15 mouse cellular contexts compared by ENCODE assay signal in the genomic region with DNA sequence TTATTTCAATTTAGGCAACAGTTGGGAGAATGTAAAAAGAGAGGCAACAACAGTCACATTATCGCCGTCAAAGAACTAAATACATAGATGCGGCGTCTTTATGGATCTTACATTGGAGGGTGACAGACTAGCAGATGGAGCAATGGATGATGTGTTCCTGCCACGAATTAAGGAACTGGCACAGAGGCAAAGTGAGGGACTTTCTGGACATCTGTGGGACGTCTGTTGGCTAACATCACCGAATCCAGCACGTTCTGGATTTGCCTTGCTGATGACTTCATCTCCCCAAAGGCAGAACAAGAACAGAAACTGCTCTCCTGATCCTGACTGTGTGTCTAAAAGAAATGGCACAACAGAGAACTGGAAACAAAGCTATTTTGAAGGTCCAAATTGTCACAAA.
DNase-seq lines count a peak whose midpoint lies in the region; ATAC-seq and TF ChIP-seq lines count a peak whose summit lies in the region.
"Had no signal": no experiment of that assay in that cellular context is flagged by ENCODE, and none has a peak within 500 bp of the region (broad histone marks: within the 10 kb centered on the region; RNA-seq: fewer than 3 reads in every experiment).

No protein-coding gene starts in this region.

- H3K4me1 ChIP-seq in forebrain, embryonic 13.5 days = no peaks in the 10 kb centered on the region
- H3K4me1 ChIP-seq in forebrain, embryonic 12.5 days = no peaks in the 10 kb centered on the region
- H3K4me1 ChIP-seq: intestine, embryonic 15.5 days had no signal

- H3K27ac ChIP-seq in forebrain, embryonic 13.5 days = no peak overlapping the region
- H3K27ac ChIP-seq in forebrain, embryonic 12.5 days = no peak overlapping the region
- H3K27ac ChIP-seq: intestine, embryonic 15.5 days; neural tube, embryonic 15.5 days had no signal

- no peak overlapping the region for H3K9ac ChIP-seq in forebrain, embryonic 13.5 days
- H3K9ac ChIP-seq in forebrain, embryonic 12.5 days = no peak overlapping the region
- H3K9ac ChIP-seq: intestine, embryonic 15.5 days; neural tube, embryonic 15.5 days had no signal

- no peaks in the 10 kb centered on the region for H3K27me3 ChIP-seq in forebrain, embryonic 13.5 days
- H3K27me3 ChIP-seq in forebrain, embryonic 12.5 days = no peaks in the 10 kb centered on the region
- H3K27me3 ChIP-seq: intestine, embryonic 15.5 days; neural tube, embryonic 15.5 days had no signal

- DNase-seq in heart, postnatal 10 days = peak; percentile 2 to 6
- DNase-seq in heart, postnatal 4 days = no peak
- DNase-seq in brain, embryonic 14.5 days (ENCODE audit: low read depth) = peak; percentile 80
- peak; percentile 15 to 50 for DNase-seq in left cerebral cortex, postnatal 36 days (ENCODE audit: low spot score in 2 of 2)
- DNase-seq in lung, postnatal 4 days = no peak
- DNase-seq: adrenal gland, postnatal 36 days; cerebellum, adult 18-20 months; kidney, postnatal 36 days; lung, adult 18-20 months; thymus, postnatal 36 days had no signal

- H3K4me2 ChIP-seq in forebrain, embryonic 13.5 days = no peak overlapping the region
- no peak overlapping the region for H3K4me2 ChIP-seq in forebrain, embryonic 12.5 days
- H3K4me2 ChIP-seq: intestine, embryonic 15.5 days; neural tube, embryonic 15.5 days had no signal

- no peak for TF ChIP-seq CTCF in brain, embryonic 14.5 days (IDR thresholded peaks at IDR 0.05; ENCODE audit: borderline replicate concordance, extremely low read depth, insufficient read depth, insufficient read length)

- peak; percentile 92 for ATAC-seq in forebrain, embryonic 13.5 days
- ATAC-seq in forebrain, embryonic 12.5 days (ENCODE audit: low FRiP score) = no peak
- no peak for ATAC-seq in megakaryocyte, adult 5-6 weeks (ENCODE audit: poor library complexity, severe bottlenecking)
- ATAC-seq: intestine, embryonic 15.5 days had no signal

- TF ChIP-seq POLR2A in brain, embryonic 14.5 days (IDR thresholded peaks at IDR 0.05; ENCODE audit: borderline replicate concordance, extremely low read depth, insufficient read depth, insufficient read length, poor library complexity, severe bottlenecking) = no peak

- 78% methylated on average over 8 of the region's 8 CpGs for WGBS in forebrain, embryonic 13.5 days
- 81% methylated on average over 8 of the region's 8 CpGs for WGBS in forebrain, embryonic 12.5 days

- intact Hi-C loops in heart, postnatal 10 days (cut with DNase I) = no loop called here
- intact Hi-C loops in left cerebral cortex, postnatal 36 days (cut with DNase I) = no loop called here

- H3K9me3 ChIP-seq in forebrain, embryonic 13.5 days (replicated peaks) = no peaks in the 10 kb centered on the region
- no peaks in the 10 kb centered on the region for H3K9me3 ChIP-seq in forebrain, embryonic 12.5 days
- H3K9me3 ChIP-seq: intestine, embryonic 15.5 days; neural tube, embryonic 15.5 days had no signal

- H3K36me3 ChIP-seq in forebrain, embryonic 13.5 days (ENCODE audit: poor library complexity, severe bottlenecking) = no peaks in the 10 kb centered on the region
- no peaks in the 10 kb centered on the region for H3K36me3 ChIP-seq in forebrain, embryonic 12.5 days (replicated peaks)
- H3K36me3 ChIP-seq: intestine, embryonic 15.5 days; neural tube, embryonic 15.5 days had no signal

- no peak overlapping the region for H3K4me3 ChIP-seq in forebrain, embryonic 13.5 days
- no peak overlapping the region for H3K4me3 ChIP-seq in forebrain, embryonic 12.5 days (replicated peaks)
- H3K4me3 ChIP-seq: intestine, embryonic 15.5 days; neural tube, embryonic 15.5 days had no signal

Comparison
In these comparisons a context has a peak if more than half of its experiments do, and no peak if none do; other contexts are left out.
1. DNase-seq: peak in heart, postnatal 10 days (2 of 2), brain, embryonic 14.5 days (single experiment) and left cerebral cortex, postnatal 36 days (2 of 2); none in heart, postnatal 4 days (single experiment) and lung, postnatal 4 days (0 of 2).